Mouse (Mus musculus): ENCODE results near the gene Hip1. TPM values are rescaled to one million over a fixed set of nuclear protein-coding genes. Genes with fewer than 3 reads are reported as not detected.

Gene Hip1
- total and polyA plus RNA-seq, 2 experiments from 2014 or later, result 9.8 to 41.0 TPM

DNA sequence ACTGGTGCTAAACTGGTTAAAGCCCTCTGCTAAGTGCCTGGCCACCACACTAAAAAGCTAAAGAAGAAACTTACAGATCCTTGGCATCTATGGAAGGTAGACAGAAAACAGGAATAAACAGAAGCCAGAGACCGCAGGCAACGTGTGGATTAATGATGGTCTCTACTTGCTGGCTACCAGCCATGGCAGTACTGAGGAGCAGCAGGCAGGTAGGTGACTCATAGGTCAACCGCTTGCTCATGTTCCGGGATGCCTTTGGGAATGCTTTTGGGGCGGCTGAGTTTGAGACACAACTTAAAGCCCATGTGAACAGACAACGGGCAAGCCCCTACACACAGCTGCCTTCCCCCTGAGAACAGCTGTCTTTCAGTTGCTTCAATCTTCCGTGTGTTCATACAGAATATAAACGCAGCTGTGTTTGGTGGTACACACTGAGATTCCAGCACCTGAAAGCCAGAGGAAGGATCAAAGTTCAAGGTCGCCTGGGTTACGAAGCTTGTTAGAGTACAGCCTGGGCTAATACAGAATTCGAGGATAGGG lies 13.5 kb downstream of the Hip1 start:
- no peak overlapping the region for H3K27ac ChIP-seq (ENCODE audit: low read depth)
- no peak overlapping the region for H3K9ac ChIP-seq (replicated peaks; ENCODE audit: low read depth, low read length)
- TF ChIP-seq EP300 (IDR thresholded peaks at IDR 0.05; ENCODE audit: low read depth), result no peak
- no peak for TF ChIP-seq CTCF (IDR thresholded peaks at IDR 0.05; ENCODE audit: low read depth)
- H3K9me3 ChIP-seq (replicated peaks; ENCODE audit: control insufficient read depth, low read length), result no peaks in the 10 kb centered on the region
- no peak for ATAC-seq (ENCODE audit: insufficient read depth, low read depth)
- H3K4me3 ChIP-seq (ENCODE audit: low read depth, low read length), result no peak overlapping the region
- 0 out of 2 replicates have a peak, but pooled peaks cover 3% of the 10 kb centered on the region for H3K36me3 ChIP-seq (replicated peaks; ENCODE audit: control insufficient read depth, insufficient read depth, low read length)
- no peaks in the 10 kb centered on the region for H3K27me3 ChIP-seq (ENCODE audit: control insufficient read depth, insufficient read depth, low read length)
- 68% methylated on average over 11 of the region's 11 CpGs for WGBS
- peaks cover 17% of the 10 kb centered on the region; the same call in 1 of the 2 replicates for H3K4me1 ChIP-seq (ENCODE audit: control insufficient read depth, insufficient read depth)
- H3K4me2 ChIP-seq (ENCODE audit: low read depth, low read length), result no peak overlapping the region
- DNase-seq (ENCODE audit: low spot score), result no peak

DNA sequence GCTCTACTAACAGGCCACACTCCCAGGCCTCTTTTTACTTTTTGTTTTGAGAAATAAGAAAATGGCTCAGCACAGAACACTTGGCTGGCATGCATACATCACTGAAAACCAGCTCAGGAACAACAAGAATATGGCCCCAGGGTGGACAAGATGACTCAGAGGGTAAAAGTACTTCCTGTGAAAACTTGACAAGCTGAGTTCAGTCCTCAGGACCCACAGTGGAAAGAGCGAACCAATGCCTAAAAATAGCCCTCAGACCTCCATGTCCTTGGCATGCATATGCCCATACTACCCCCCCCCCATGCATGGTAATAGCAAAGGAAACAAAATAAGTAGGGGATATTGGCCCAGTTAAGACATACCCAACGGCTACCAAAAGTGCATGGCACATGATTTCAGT lies 15.0 kb downstream of the Hip1 start:
- ATAC-seq (ENCODE audit: insufficient read depth, low read depth), result no peak
- no peak overlapping the region for H3K27ac ChIP-seq (ENCODE audit: low read depth)
- TF ChIP-seq CTCF (IDR thresholded peaks at IDR 0.05; ENCODE audit: low read depth) (no peak), EP300 (IDR thresholded peaks at IDR 0.05; ENCODE audit: low read depth) (no peak)
- H3K4me2 ChIP-seq (ENCODE audit: low read depth, low read length), result no peak overlapping the region
- no peaks in the 10 kb centered on the region for H3K27me3 ChIP-seq (ENCODE audit: control insufficient read depth, insufficient read depth, low read length)
- H3K4me3 ChIP-seq (ENCODE audit: low read depth, low read length), result no peak overlapping the region
- WGBS, result 47% methylated on average over 2 of the region's 2 CpGs
- no peaks in the 10 kb centered on the region for H3K9me3 ChIP-seq (replicated peaks; ENCODE audit: control insufficient read depth, low read length)
- H3K9ac ChIP-seq (replicated peaks; ENCODE audit: low read depth, low read length), result no peak overlapping the region
- no peak for DNase-seq (ENCODE audit: low spot score)
- no peaks in the 10 kb centered on the region for H3K36me3 ChIP-seq (replicated peaks; ENCODE audit: control insufficient read depth, insufficient read depth, low read length)
- H3K4me1 ChIP-seq (ENCODE audit: control insufficient read depth, insufficient read depth), result peaks cover 28% of the 10 kb centered on the region

DNA sequence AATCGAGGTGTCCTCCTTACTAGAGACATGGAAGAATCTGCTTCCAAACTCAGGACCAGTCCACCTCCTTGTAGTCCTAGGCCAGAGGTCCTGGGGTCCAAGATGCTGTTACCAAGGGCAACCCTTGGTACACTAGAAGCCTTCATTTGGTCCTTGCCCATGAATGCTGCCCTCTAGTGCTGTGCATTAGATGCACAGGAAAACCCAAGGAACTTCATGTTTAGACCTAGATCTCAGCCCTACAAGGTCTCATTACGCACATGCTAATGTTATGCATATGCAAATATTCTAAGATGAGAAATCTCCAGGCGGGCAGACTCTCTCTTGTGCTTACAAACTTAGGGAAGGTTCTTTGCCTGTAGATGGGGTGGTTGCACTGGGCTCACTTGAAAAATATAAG lies 15.6 kb downstream of the Hip1 start:
- H3K4me3 ChIP-seq (ENCODE audit: low read depth, low read length), result no peak overlapping the region
- WGBS, result 87% methylated on average over 3 of the region's 3 CpGs
- no peak overlapping the region for H3K9ac ChIP-seq (replicated peaks; ENCODE audit: low read depth, low read length)
- ATAC-seq (ENCODE audit: insufficient read depth, low read depth) (no peak), DNase-seq (ENCODE audit: low spot score) (no peak)
- TF ChIP-seq EP300 (IDR thresholded peaks at IDR 0.05; ENCODE audit: low read depth) (no peak), CTCF (IDR thresholded peaks at IDR 0.05; ENCODE audit: low read depth) (peak; percentile 25)
- H3K4me1 ChIP-seq (ENCODE audit: control insufficient read depth, insufficient read depth), result peaks cover 34% of the 10 kb centered on the region
- H3K4me2 ChIP-seq (ENCODE audit: low read depth, low read length), result no peak overlapping the region
- H3K27ac ChIP-seq (ENCODE audit: low read depth), result no peak overlapping the region
- H3K9me3 ChIP-seq (replicated peaks; ENCODE audit: control insufficient read depth, low read length), result no peaks in the 10 kb centered on the region
- no peaks in the 10 kb centered on the region for H3K27me3 ChIP-seq (ENCODE audit: control insufficient read depth, insufficient read depth, low read length)
- H3K36me3 ChIP-seq (replicated peaks; ENCODE audit: control insufficient read depth, insufficient read depth, low read length), result no peaks in the 10 kb centered on the region

DNA sequence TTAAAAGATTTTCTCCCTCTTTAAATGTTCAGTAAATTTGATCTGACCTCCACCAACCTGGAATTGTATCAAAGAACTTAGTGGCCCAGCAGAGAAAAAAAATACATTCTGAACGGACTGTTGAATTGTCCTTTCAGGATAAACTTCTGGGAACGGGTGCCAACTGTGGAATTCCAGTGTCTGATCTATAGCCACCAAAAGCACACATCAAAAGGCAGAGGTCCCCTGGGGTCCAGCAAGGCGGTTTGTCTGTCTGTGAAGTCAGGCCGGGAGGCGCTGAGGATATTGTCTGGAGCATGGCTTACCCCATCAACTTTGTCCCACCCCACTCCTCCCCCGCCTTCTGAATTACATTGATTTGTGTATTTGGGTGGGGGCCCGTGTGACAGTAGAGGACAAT lies 16.9 kb downstream of the Hip1 start:
- no peak overlapping the region for H3K4me3 ChIP-seq (ENCODE audit: low read depth, low read length)
- ATAC-seq (ENCODE audit: insufficient read depth, low read depth), result no peak
- no peaks in the 10 kb centered on the region for H3K27me3 ChIP-seq (ENCODE audit: control insufficient read depth, insufficient read depth, low read length)
- peak overlapping the region; percentile 10; the same call in 1 of the 2 replicates for H3K27ac ChIP-seq (ENCODE audit: low read depth)
- no peaks in the 10 kb centered on the region for H3K9me3 ChIP-seq (replicated peaks; ENCODE audit: control insufficient read depth, low read length)
- H3K36me3 ChIP-seq (replicated peaks; ENCODE audit: control insufficient read depth, insufficient read depth, low read length), result no peaks in the 10 kb centered on the region
- no peak for DNase-seq (ENCODE audit: low spot score)
- no peak overlapping the region for H3K4me2 ChIP-seq (ENCODE audit: low read depth, low read length)
- TF ChIP-seq CTCF (IDR thresholded peaks at IDR 0.05; ENCODE audit: low read depth), result no peak
- no peak for TF ChIP-seq EP300 (IDR thresholded peaks at IDR 0.05; ENCODE audit: low read depth)
- no peak overlapping the region for H3K9ac ChIP-seq (replicated peaks; ENCODE audit: low read depth, low read length)
- 59% methylated on average over 7 of the region's 7 CpGs for WGBS
- peaks cover 36% of the 10 kb centered on the region for H3K4me1 ChIP-seq (ENCODE audit: control insufficient read depth, insufficient read depth)

DNA sequence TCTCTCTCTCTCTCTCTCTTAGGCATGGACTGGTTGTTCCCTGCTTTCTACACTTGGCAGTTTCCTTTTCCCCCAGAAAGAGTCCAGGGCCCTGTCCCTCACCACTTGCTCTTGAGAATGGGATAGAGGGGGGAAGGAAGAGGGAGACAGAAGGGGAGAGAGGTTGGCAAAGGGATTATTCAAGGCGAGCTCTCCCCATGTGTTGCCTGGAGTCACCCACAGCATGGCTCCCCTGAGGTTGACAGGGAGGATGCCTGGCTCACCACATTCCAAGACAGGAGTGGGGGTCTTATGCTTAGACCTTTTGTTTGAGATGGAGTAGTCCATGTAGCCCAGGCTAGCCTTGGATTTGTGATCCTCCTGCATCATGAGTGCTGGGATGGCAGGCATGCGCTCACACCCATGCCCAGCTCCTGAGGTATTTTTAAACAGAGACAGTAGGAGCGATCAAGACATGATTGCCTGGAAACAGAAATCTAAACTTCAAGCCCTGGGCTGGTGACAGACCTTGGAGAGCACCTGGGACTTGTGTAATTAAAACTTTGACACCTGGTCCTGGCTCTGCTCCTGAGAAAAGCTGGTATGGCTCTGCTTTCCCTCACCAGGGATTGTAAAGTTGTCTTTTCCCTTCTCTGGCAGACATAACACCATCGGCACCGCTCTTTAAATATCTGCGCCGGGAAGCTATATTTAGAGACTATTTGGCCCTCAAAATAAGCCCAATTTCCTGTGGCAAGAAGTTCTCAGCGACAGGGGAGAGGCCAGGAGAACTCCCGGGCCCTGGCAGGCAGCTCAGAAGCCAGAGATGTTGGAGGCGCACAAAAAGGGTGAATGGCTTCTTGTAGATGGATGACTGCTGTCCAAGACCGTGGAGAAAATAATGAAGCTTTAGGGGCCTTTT lies 20.0 kb downstream of the Hip1 start:
- Histone ChIP-seq H3K4me3 (ENCODE audit: low read depth, low read length) (no peak overlapping the region), H3K27ac (ENCODE audit: low read depth) (peak overlapping the region; percentile 79), H3K9ac (replicated peaks; ENCODE audit: low read depth, low read length) (no peak overlapping the region), H3K4me1 (ENCODE audit: control insufficient read depth, insufficient read depth) (peaks cover 39% of the 10 kb centered on the region), H3K4me2 (ENCODE audit: low read depth, low read length) (peak overlapping the region; percentile 20; the same call in 1 of the 2 replicates), H3K36me3 (replicated peaks; ENCODE audit: control insufficient read depth, insufficient read depth, low read length) (no peaks in the 10 kb centered on the region), H3K9me3 (replicated peaks; ENCODE audit: control insufficient read depth, low read length) (no peaks in the 10 kb centered on the region), H3K27me3 (ENCODE audit: control insufficient read depth, insufficient read depth, low read length) (no peaks in the 10 kb centered on the region)
- TF ChIP-seq CTCF (IDR thresholded peaks at IDR 0.05; ENCODE audit: low read depth) (no peak), EP300 (IDR thresholded peaks at IDR 0.05; ENCODE audit: low read depth) (no peak; the same call in 1 of the 2 replicates)
- whole genome bisulfite sequencing, result 13% methylated on average over 11 of the region's 11 CpGs
- ATAC-seq (ENCODE audit: insufficient read depth, low read depth) (peak; percentile 31; the same call in 1 of the 2 replicates), DNase-seq (ENCODE audit: low spot score) (peak; percentile 35)

Measured in heart, postnatal 0 days (tissue).